Mouse (Mus musculus): ENCODE results near the gene Ppp1r18.
"Not testable (repeated sequence)": the region's sequence is repeated elsewhere in the genome, so short reads cannot be mapped to it uniquely, and the experiment has no call there.

The Ppp1r18 gene

DNA sequence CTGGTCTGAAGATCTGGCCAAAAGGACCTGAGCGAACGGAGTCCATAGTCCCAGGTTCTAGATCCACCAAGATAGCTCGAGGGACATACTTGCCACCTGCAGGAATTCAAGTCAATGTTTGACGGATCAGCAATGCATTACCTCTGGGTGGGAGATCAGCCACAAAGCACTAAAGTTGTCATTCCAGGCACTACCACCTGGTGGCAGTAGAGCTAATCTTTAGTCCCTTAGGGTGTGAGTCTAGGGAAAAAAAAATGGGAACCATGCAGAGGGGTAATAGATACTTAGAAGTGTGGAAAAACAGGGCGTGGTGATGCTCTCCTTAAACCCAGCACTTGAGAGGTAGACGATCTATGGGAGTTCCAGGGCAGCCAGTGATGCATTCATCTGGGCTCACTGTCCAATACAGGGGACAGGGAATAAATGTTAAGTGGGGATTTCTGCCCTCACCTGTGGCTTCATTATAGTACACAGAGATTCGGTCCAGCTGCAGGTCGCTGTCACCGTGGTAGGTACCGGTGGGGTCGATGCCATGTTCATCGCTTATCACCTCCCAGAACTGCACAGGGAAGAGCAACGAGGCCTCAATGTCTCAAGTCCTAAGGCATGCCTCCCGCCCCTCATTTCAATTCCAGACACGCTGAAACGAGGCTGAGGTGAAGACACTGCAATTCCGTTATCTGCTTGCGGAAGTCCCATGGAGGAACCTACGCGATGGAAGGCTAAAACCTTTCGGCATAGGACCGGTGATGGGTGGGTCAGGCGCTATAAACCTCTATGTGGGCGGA is 29.0 kb upstream of the Ppp1r18 start:
- DNase-seq (ENCODE audit: extremely low read depth, low read depth, low spot score): no peak

DNA sequence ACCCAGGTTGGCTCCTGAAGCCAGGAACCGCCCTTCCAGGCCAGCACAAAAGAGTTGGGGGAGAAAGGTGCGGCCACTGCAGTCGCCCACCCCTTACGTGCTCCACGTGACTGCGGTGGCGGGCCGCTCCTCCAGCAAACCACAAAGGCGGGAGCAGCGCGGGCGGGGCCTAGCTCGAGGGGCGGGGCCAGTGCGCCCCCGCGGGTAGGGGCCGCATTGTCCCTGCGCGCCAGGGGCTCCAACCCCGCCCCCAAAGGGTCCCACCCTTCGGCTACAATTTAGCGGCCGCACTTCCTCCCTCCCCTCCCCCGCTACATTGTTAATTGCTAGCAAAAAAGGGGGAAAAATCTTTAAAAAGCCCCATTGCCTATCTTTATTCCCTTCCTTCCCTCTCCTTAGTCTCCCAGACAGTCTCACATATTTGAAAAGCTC is 28.4 kb upstream of the Ppp1r18 start:
- no peak for DNase-seq (ENCODE audit: extremely low read depth, low read depth, low spot score)

DNA sequence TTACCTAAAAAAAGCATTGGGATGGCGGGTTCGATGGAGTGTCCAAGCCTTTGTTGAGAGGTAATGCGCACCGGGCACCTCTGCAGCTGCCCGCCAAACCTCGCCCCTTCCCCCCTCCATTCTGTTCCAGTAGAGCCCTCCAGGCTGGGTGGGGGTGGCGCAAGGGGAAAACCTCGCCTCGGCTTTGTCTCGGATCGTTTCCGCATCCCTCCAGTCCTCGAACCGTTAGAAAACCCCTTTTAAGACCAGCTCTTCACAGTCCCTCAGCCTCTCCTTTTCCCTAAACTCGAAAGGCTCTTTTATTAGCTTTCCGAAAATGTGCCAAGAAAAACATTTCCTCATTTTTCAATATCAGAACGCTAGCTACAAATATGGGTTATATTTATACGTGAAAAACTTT is 27.9 kb upstream of the Ppp1r18 start:
- DNase-seq (ENCODE audit: extremely low read depth, low read depth, low spot score): no peak

DNA sequence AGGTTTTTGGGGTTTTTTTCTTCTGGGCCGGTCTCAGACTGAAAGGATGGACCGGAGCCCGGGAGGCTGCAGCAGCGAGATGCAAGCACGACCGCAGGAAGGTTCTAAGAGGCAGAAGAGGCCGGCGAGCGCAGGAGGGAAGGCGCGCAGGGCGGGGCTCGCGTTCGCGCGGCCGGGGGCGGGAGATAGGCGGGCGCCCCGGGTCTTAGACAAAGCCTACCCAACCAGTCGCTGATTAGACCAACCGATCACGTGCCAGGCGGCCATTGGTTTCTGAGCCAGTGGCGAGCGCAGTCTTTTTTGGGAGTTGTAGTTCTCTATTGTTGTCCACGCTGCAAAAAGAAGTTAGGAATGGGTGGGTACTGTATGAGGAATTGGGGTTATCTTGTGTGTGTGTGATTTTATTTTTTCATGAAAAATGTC is 27.3 kb upstream of the Ppp1r18 start, which contains the start of gene Tubb5:
Gene Tubb5, minus strand, starts transcription at position 185 of the 423 bp plus-strand sequence.
- DNase-seq (ENCODE audit: extremely low read depth, low read depth, low spot score): no peak

DNA sequence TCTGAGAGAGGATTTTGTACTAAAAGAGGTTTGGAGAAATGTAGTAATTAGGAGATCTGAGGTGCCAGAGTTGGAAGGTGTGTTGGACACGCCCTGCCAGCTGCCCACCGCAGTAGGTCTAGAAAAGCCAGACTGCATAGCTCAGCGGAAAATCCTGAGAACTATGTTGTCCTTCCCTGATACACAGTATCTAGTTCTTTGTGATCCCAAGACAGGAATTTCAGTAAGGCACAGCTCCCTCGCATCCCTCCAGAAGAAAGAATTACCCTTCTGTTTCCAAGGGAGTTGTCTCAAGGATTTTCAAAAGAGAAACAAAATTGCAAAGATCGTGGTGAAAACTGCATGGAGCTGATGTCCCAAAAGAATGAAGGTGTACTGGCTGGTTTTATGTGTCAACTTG is 26.8 kb upstream of the Ppp1r18 start:
- no peak for DNase-seq (ENCODE audit: extremely low read depth, low read depth, low spot score)

DNA sequence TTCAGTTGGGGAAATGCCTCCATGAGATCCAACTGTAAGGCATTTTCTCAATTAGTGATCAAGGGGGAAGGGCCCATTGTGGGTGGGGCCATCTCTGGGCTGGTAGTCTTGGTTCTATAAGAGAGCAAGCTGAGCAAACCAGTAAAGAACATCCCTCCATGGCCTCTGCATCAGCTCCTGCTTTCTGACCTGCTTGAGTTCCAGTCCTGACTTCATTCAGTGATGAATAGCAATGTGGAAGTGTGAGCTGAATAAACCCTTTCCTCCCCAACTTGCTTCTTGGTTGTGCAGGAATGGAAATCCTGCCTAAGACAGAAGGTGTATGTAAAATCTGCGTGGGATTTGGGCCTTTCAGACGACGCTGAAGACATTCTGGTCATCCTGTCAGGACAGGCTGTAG is 26.4 kb upstream of the Ppp1r18 start:
- not testable (repeated sequence) for DNase-seq (ENCODE audit: extremely low read depth, low read depth, low spot score)

DNA sequence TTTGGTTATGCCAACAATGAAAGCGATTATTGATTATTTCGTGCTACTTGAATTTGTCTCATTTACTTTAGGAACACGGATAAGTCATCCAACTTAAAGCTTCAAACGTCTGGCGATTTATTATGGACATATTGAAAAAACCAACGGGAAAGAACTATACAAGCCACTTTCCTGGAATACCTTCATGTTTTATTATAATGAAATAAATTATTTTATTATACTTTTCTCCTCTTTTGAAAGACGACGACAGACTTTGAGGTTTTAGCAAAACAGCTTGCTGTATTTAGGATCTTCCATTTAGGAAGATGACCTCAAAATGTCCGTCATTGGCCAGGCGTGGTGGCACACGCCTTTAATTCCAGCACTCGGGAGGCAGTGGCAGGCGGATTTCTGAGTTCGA is 24.8 kb upstream of the Ppp1r18 start:
- no peak for DNase-seq (ENCODE audit: extremely low read depth, low read depth, low spot score)

DNA sequence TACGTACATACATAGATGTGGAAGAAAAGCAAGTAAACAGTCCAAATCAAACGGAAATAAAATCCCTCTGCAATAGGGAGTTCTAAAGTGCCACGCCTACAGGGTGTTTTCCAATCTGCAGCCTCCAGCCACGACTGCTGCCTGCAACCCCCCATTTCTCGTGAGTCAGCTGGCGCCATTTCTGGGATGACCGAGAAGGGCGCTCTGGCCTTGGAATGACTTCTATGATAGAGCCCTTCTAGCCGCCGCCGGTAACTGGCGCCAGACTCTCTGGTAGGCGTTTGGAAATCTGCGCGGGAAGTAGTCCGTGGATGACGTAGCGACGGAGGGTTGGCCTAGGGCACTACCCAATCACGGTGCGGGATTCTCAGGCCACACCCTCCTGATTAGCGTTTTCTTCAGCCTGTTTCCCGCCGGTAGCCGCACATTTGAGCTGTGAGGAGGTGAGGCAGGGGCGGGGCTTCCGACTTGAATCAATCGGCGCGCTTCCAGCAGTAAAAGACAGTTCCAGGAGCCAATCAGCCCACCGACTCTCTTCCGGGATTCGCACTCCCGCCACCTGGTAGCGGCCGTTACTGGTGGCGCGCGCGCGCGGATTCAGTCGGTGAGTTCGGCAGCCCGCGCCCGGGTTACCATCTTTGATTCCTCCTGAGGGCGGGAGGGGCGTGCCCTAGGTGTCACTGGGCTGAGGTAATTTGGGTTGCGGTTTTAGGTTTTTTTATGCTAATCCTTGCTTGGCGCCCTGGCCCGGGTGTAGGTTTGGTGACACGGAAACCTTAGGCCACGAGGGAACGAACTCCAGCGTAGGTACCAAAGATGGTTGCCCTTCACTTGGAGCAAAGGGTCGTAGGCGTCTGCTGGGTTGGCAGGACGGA is 24.1 kb upstream of the Ppp1r18 start, which contains the start of gene Mdc1:
Gene Mdc1, plus strand, starts transcription at position 440 of the 875 bp plus-strand sequence.
- DNase-seq (ENCODE audit: extremely low read depth, low read depth, low spot score): peak; percentile 95

DNA sequence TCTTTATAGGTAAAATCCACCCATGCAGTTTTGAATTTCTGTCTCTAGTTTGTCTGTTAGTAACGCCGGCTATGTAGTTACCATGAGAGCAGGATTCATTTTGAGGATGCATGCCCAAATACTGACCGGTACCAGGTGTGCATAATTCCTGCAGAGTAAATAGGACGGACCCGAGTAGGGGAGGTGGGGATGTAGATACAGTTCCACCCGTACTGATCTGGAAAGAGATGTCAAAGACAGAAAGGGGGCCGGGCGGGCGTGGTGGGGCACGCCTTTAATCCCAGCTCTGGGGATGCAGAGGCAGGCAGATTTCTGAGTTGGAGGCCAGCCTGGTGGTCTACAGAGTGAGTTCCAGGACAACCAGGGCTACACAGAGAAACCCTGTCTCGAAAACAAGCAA is 23.4 kb upstream of the Ppp1r18 start:
- DNase-seq (ENCODE audit: extremely low read depth, low read depth, low spot score): no peak

DNA sequence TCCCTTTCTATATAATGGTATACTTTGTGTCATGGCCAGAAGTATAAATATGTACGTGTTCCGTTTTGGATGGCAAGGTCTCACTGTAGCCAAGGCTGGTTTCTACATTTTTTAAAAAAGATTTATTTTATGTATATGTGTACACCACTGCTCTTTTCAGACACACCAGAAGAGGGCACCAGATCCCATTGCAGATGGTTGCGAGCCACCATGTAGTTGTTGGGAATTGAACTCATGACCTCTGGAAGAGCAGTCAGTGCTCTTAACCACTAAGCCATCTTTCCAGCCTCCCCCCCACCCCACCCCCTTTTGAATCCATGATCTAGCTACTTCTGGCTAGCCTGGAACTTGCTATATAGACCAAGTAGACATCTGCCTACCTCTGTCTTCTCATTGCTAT is 21.9 kb upstream of the Ppp1r18 start:
- DNase-seq (ENCODE audit: extremely low read depth, low read depth, low spot score): no peak

DNA sequence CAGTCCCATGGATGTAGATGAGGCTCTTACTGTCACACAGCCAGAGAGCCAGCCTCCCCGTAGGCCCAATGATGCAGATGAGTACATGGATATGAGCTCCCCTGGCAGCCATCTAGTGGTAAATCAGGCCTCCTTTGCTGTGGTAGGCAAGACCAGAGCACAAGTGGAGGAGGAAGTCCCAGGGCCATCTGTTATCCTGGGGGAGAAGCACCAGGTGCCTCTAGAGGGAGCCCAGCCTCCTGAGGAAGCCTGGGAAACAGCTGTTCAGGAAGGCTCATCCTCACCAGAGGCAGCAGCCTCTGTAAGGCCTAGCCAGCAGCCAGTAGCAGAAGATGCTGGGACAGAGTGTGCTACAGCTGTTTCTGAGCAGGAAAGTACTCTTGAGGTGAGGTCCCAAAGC is 17.3 kb upstream of the Ppp1r18 start:
- DNase-seq (ENCODE audit: extremely low read depth, low read depth, low spot score): no peak

DNA sequence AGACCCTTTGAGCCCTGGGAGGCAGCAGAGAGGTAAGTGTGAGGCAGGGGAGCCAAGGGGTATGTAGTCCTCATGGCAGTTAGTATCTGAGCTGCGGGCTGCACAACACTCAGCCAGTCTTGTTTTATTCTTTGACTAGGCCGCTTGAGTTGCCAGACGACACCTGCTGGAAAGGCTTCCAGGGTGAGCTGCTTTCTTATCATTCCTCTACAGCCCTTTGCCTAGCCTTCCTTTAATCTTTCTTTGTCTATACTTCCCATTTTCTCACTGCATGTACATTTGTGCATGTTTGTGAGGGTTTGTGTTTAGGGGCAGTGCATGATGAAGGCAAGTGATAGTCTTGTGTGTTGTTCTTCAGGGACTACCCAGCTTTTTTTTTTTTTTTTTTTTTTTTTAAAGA is 14.4 kb upstream of the Ppp1r18 start:
- DNase-seq (ENCODE audit: extremely low read depth, low read depth, low spot score): no peak

DNA sequence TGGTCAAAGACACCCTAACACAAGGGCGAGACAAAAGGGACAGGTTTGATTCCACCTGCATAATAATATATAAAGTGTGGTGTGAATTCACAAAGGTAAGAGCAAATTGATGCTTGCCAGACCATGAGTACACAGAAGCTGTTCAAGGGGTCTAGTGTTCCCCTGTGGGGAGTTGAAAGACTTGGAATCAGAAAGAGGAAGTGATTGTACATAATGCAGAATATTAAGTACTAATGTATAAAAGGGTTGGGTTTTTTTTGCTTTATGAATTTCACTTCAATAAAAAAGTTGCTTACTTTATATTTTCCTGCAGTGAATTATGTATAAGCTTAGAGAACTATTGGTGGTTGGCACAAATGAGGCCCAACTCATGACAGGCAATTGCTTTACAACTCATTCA is 6.0 kb upstream of the Ppp1r18 start:
- DNase-seq (ENCODE audit: extremely low read depth, low read depth, low spot score): no peak

DNA sequence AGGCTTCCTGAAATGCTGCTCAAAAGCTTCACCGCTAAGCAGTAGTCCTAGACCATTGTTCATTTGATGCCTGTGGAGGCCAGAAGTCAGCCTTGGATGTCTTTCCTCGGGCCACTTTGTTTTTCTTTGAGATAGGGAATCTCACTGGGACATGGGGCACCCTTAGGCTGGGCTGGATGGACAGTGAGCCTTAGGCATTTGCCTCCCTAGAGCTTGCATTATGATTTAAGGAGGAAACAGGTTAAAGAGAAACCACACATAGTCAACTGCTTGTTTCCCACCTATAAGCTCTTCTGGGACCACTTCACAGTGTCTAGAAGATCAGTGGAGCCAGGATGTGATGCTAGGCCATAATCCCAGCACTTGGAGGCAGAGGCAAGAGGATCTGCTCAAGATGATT is 5.6 kb upstream of the Ppp1r18 start:
- DNase-seq (ENCODE audit: extremely low read depth, low read depth, low spot score): no peak

DNA sequence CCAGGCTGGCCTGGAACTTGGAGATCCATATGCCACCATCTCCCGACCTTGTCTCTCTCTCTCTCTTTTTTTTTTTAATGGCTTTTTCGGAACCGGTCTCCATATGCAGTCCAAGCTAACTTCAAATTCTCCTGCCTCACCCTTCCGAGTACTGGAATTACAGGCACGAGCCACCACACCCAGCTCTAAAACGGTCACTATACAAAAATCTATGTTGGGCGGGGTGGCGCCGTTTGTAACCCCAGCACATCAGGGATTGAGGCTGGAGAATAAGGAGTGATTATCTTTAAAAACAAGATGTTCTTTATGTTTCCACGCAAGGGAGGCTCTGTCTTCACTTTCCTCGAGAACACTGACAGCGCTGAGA is 4.6 kb upstream of the Ppp1r18 start:
- no peak for DNase-seq (ENCODE audit: extremely low read depth, low read depth, low spot score)

DNA sequence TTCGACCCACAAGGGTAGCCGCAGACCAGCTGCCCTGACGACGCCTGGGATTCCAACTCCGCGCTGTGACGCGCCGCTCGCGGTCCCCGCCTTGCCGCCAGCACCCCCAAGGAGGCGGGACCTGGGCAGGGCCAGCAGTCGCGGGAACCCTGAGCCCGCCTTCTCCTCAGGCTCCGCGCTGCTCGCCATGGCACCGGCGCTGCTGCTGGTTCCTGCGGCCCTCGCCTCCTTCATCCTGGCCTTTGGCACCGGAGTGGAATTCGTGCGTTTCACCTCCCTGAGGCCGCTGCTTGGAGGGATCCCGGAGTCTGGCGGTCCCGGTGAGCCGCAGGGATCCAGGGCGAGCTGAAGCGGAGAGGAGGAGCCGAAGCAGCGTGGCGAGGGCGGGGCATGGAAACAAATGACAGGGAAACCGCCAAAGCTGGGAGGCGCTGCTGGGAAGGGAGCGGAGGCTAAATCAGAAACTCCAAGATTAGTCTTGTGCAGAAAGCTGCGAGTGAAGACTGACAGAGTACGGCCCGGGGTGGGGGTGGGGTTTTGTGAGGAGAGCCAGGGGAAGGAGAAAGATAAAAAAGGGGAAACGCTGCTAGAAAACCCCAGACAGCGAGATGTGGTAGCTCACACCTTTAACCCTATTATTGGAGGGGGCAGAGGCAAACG is 4.1 kb upstream of the Ppp1r18 start, which contains the start of gene Nrm:
Gene Nrm, plus strand, starts transcription at position 121 of the 660 bp plus-strand sequence.
- no peak for DNase-seq (ENCODE audit: extremely low read depth, low read depth, low spot score)

DNA sequence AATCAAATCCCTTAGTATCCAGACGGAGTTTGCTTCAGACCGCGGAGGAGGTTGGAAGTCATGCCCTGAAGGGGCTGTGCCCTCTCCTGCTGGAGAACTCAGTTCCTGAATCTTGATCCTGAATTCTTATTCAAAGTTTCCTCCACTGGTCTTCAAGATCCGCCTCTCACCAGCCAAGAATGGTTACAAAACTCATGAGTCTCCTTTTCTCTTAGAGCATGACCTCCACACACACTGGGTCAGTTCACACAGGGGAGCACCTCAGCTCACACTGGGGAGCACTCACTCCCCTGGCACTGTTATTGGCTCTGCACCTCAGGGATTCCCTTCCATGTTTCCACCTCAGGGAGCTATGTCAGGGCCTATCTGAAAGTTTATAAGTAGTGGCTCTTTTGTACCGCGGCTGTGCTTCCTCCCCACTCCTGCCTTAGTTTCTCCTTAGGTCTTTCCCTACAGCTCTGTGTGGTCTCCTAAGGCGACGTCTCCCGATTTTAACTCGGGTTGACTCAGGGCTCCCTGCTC is 500 bp upstream of the Ppp1r18 start:
- DNase-seq (ENCODE audit: extremely low read depth, low read depth, low spot score): no peak

DNA sequence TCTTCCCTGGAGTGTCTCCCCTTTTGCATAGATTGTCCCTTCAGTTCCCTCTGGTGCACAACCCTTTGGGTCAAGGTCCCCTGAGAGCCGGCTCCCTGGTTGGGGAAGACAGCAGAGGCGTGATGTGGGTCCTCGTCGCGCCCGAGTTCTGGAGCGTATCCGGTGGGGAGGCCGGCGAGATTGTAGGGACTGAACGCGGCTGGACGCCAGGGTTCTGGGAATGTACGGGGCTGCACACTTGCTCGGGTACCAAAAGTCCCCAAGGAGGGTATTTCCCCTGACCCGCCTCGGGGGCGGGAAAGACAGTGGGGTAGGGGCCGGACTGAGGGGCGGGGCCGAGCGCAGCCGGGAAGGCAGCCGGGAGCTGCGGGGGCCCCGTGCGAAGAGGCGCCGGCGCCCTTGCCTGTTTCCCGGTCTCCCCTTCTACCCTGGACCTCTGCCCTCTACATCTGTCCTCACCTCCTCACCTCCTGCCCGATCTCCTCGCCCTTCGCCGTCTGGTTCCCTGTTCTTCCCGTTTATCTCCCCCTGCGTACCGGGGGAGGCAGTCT is 963 bp downstream of the Ppp1r18 start:
- no peak for DNase-seq (ENCODE audit: extremely low read depth, low read depth, low spot score)

DNA sequence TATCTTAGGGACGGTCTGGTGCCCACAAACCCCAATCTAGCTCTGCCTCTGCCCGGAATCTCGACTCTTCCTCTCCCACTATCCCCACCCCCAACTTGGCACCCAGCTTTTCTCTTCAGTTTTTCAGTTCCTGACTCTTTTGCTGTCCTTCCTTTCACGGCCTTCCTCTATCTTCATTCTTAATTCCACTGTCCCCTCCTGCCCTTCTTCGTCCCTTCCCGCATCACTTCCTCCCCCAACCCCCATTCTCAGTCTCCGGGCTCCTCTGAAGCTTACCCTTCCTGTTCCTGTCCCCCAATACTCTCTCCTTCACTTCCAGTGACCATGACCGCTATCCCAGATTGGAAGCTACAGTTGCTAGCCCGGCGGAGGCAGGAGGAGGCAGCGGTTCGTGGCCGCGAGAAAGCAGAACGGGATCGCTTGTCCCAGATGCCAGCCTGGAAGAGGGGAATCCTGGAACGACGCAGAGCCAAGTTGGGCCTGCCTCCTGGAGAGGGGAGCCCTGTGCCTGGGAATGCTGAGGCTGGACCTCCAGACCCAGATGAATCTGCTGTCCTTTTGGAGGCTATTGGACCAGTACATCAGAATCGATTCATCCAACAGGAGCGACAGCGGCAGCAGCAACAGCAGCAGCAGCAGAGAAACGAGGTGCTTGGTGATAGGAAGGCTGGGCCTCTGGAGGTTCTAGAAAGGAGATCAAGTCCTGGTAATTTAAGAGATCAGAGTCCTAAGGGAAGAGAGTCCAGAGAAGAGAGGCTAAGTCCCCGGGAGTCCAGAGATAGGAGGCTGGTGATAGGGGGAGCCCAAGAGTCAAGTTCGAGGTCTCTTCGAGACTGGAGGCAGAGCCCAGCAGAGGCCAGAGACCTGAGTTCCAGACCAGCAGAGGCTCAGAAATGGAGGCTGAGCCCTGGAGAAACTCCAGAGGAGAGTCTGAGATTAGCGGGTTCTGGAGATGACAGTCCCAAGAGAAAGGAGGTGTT is 1.8 kb downstream of the Ppp1r18 start:
- no peak for DNase-seq (ENCODE audit: extremely low read depth, low read depth, low spot score)

Measured in fat pad, adult 2 months (tissue).